Mouse (Mus musculus) liver, adult 2 months (tissue): Measurements from ENCODE around the gene Gng2. TPM values are rescaled to one million over a fixed set of nuclear protein-coding genes. Genes with fewer than 3 reads are reported as not detected.
"Not testable (repeated sequence)": the region's sequence is repeated elsewhere in the genome, so short reads cannot be mapped to it uniquely, and the experiment has no call there.

Experiments
- DNase-seq: peaks from one replicate; pipeline ENCODE4 v3.0.0-alpha.2; 2011; ENCODE audit warnings: low read depth, low spot score; ENCODE audit errors: extremely low read depth
- H3K27ac ChIP-seq: fragments of 200-500 bp; replicated peaks from 2 replicates; pipeline ENCODE4 v1.5.1; 2012; ENCODE audit warnings: low read depth, mild to moderate bottlenecking, control low read depth, inconsistent platforms, low read length; ENCODE audit not compliant: insufficient read depth
- H3K27me3 ChIP-seq: fragments of 200-500 bp; 2 replicates; pipeline ENCODE4 v1.6.1; 2012; ENCODE audit warnings: mild to moderate bottlenecking, moderate library complexity, low read length, inconsistent platforms; ENCODE audit not compliant: control insufficient read depth, insufficient read depth
- H3K36me3 ChIP-seq: fragments of 200-500 bp; 2 replicates; pipeline ENCODE4 v1.6.1; 2012; ENCODE audit warnings: low read length, inconsistent platforms; ENCODE audit not compliant: control insufficient read depth, insufficient read depth
- H3K4me1 ChIP-seq: fragments of 200-500 bp; 2 replicates; pipeline ENCODE4 v1.6.1; 2011; ENCODE audit warnings: low read length; ENCODE audit not compliant: control insufficient read depth, insufficient read depth
- H3K4me3 ChIP-seq: fragments of 200-500 bp; 2 replicates; pipeline ENCODE4 v1.5.1; 2011; ENCODE audit warnings: low read depth, mild to moderate bottlenecking, control low read depth, low read length, moderate library complexity; ENCODE audit not compliant: insufficient read depth
- H3K79me2 ChIP-seq: fragments of 200-500 bp; 2 replicates; pipeline ENCODE4 v1.6.1; 2012; ENCODE audit warnings: inconsistent platforms, mild to moderate bottlenecking, low read length, moderate library complexity; ENCODE audit not compliant: control insufficient read depth, insufficient read depth
- H3K9ac ChIP-seq: fragments of 200-500 bp; 2 replicates; pipeline ENCODE4 v1.6.1; 2012; ENCODE audit warnings: low read depth, mild to moderate bottlenecking, control low read depth, inconsistent platforms, low read length
- CTCF ChIP-seq: fragments of 200-500 bp; IDR thresholded peaks from 2 replicates; pipeline ENCODE4 v1.5.1; 2011; ENCODE audit warnings: low read depth, low read length, control low read depth
- POLR2A ChIP-seq: fragments of 200-500 bp; IDR thresholded peaks from 2 replicates; pipeline ENCODE4 v1.6.1; 2011; ENCODE audit warnings: low read length, control low read depth; ENCODE audit not compliant: insufficient read depth; ENCODE audit errors: extremely low read depth
- WGBS: fragments of 180-500 bp; shearing (Covaris S2); methylation state at CpG from one replicate; pipeline ENCODE4 v1.1.7; 2018; 5-methylcytosine and 5-hydroxymethylcytosine counted together
- polyA plus RNA-seq: library from polyadenylated mRNA; depleted of rRNA; stranded (reverse); fragments of >200 nt; gene quantifications from 2 replicates; pipeline ENCODE4 v1.2.3, GENCODE M21; 2012
- total RNA-seq: library from RNA; depleted of rRNA; stranded (reverse); fragments of >200 nt; gene quantifications from 2 replicates; pipeline ENCODE4 v1.2.3, GENCODE M21; 2014

Gene Gng2
- total and polyA plus RNA-seq, 2 experiments: 0.95 to 1.1 TPM

- H3K4me3 ChIP-seq: no peak overlapping the region
- no peaks in the 10 kb centered on the region for H3K79me2 ChIP-seq
- H3K27me3 ChIP-seq: no peaks in the 10 kb centered on the region
- H3K9ac ChIP-seq: no peak overlapping the region
- DNase-seq: no peak
- 51% methylated on average over 5 of the region's 5 CpGs for WGBS
- H3K4me1 ChIP-seq: no peaks in the 10 kb centered on the region; the same call in none of the 2 replicates
- no peak overlapping the region for H3K27ac ChIP-seq
- TF ChIP-seq CTCF (no peak), POLR2A (no peak)
- no peaks in the 10 kb centered on the region for H3K36me3 ChIP-seq
Measured at GRCm38 (mm10) chr14:19904031-19904430, 73.4 kb downstream of the Gng2 start.

- no peak for TF ChIP-seq POLR2A
- no peak for TF ChIP-seq CTCF
- no peaks in the 10 kb centered on the region; the same call in none of the 2 replicates for H3K4me1 ChIP-seq
Measured at GRCm38 (mm10) chr14:19900492-19900891, 76.9 kb downstream of the Gng2 start.

GRCm38 (mm10) chr14:19887569-19887968, 89.9 kb downstream of the Gng2 start:
- Histone ChIP-seq H3K36me3 (no peaks in the 10 kb centered on the region), H3K27me3 (no peaks in the 10 kb centered on the region), H3K27ac (no peak overlapping the region), H3K4me1 (no peaks in the 10 kb centered on the region), H3K4me3 (no peak overlapping the region), H3K79me2 (no peaks in the 10 kb centered on the region), H3K9ac (no peak overlapping the region)
- WGBS: over 99% methylated on average over 5 of the region's 5 CpGs
- TF ChIP-seq POLR2A (no peak), CTCF (no peak)
- no peak for DNase-seq

More at GRCm38 (mm10) chr14:19900492-19900891, 76.9 kb downstream of the Gng2 start:
- 94% methylated on average over 4 of the region's 4 CpGs for WGBS
- Histone ChIP-seq H3K9ac (no peak overlapping the region), H3K36me3 (no peaks in the 10 kb centered on the region), H3K79me2 (no peaks in the 10 kb centered on the region), H3K27me3 (no peaks in the 10 kb centered on the region), H3K4me3 (no peak overlapping the region), H3K27ac (no peak overlapping the region)
- DNase-seq: no peak

GRCm38 (mm10) chr14:19884431-19884830, 93.0 kb downstream of the Gng2 start:
- not testable (repeated sequence) for H3K9ac ChIP-seq, H3K27ac ChIP-seq, H3K27me3 ChIP-seq, H3K36me3 ChIP-seq, DNase-seq, H3K4me3 ChIP-seq, H3K79me2 ChIP-seq, H3K4me1 ChIP-seq
- WGBS: 86% methylated on average over 1 of the region's 1 CpGs

- H3K79me2 ChIP-seq: no peaks in the 10 kb centered on the region
- DNase-seq: no peak
- TF ChIP-seq CTCF (no peak), POLR2A (no peak)
Measured at GRCm38 (mm10) chr14:19874201-19874807, 103.1 kb downstream of the Gng2 start.

GRCm38 (mm10) chr14:19867286-19867935, 110.0 kb downstream of the Gng2 start:
- Histone ChIP-seq H3K4me3 (no peak overlapping the region), H3K4me1 (no peaks in the 10 kb centered on the region), H3K9ac (no peak overlapping the region), H3K27me3 (no peaks in the 10 kb centered on the region), H3K79me2 (no peaks in the 10 kb centered on the region), H3K27ac (no peak overlapping the region), H3K36me3 (no peaks in the 10 kb centered on the region)
- WGBS: 65% methylated on average over 5 of the region's 5 CpGs
- TF ChIP-seq POLR2A (no peak), CTCF (no peak)
- peak; percentile 16 for DNase-seq

More at GRCm38 (mm10) chr14:19874201-19874807, 103.1 kb downstream of the Gng2 start:
- 86% methylated on average over 11 of the region's 11 CpGs for WGBS
- Histone ChIP-seq H3K27me3 (no peaks in the 10 kb centered on the region), H3K4me1 (no peaks in the 10 kb centered on the region), H3K4me3 (no peak overlapping the region), H3K9ac (no peak overlapping the region), H3K36me3 (no peaks in the 10 kb centered on the region), H3K27ac (no peak overlapping the region)

- H3K36me3 ChIP-seq, H3K27ac ChIP-seq, DNase-seq, H3K4me3 ChIP-seq, H3K4me1 ChIP-seq, H3K27me3 ChIP-seq, H3K9ac ChIP-seq, H3K79me2 ChIP-seq: not testable (repeated sequence)
- WGBS: 87% methylated on average over 9 of the region's 9 CpGs
Measured at GRCm38 (mm10) chr14:19865121-19865520, 112.3 kb downstream of the Gng2 start.
